Mouse (Mus musculus) gastrocnemius, postnatal 14 days (tissue): ENCODE results near the gene Foxn1. TPM values are rescaled to one million over a fixed set of nuclear protein-coding genes. Genes with fewer than 3 reads are reported as not detected.
A peak's percentile ranks its signal among the peaks of the same experiment; 100 is the strongest.

Experiments used
- DNase-seq: peaks from one replicate; pipeline ENCODE4 v3.0.0; 2021; ENCODE audit warnings: mixed read lengths
- intact Hi-C: fragments of 180-260 bp; cut with DNase I; formaldehyde crosslinking; loops from one replicate; pipeline ENCODE4 v1.15.1; 2025; ENCODE audit warnings: low total_unique reads
- total RNA-seq, 2 experiments: library from RNA; stranded (reverse); gene quantifications; 2 replicates each; pipeline ENCODE4 v1.2.3; 2021

The Foxn1 gene
- total RNA-seq, 2 experiments from 2014 or later, result not detected

GRCm38 (mm10) chr11:78402062-78402461 is 15.7 kb upstream of the Foxn1 start:
- intact Hi-C loops, result no loop called here
- no peak for DNase-seq

DNA sequence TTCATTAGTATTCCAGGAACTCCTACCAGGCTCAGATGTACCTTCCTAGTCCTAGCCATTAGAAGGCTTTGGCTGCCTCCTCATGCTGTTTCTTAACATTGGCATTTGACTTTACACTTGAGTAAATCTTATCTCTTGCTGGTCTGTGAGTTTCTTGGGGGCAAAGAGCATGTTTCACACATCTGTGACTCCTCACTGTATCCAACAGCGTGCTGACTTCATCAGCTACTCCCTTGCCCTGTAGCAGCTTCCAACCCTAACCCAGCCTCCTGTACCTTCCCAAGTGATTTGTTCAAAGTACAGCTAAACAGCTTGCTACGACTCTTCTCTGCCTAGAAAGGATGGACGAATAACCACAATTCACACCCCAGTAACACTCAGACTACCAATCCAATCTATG is 15.1 kb upstream of the Foxn1 start:
- intact Hi-C loops, result no loop called here

DNA sequence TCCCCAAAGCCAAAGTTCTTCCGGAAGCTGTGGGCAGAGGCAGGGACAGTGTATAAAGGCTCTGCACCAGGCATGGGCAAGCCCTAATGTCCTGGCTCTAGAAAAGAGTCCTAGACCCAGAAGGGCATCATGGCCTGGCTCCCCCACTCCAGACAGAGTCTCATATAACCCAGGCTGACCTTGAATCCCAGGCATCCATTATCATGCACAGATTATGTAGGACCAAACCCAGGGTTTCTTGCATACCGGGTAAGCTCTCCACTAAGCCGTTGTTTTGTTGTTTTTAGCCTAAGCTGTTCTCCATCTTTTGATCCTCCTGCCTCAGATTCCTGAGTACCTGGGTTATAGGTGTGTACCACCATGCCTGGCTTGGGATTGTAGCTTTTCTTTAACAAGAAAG is 14.6 kb upstream of the Foxn1 start:
- DNase-seq, result no peak
- intact Hi-C loops, result no loop called here

More for the DNA sequence above, 15.1 kb upstream of the Foxn1 start:
- DNase-seq, result no peak

- peak; percentile 61 for DNase-seq
- intact Hi-C loops, result no loop called here
Measured at GRCm38 (mm10) chr11:78399680-78400079, 13.3 kb upstream of the Foxn1 start.

- intact Hi-C loops, result no loop called here
- DNase-seq, result no peak
Measured at GRCm38 (mm10) chr11:78398212-78398611, 11.9 kb upstream of the Foxn1 start.

DNA sequence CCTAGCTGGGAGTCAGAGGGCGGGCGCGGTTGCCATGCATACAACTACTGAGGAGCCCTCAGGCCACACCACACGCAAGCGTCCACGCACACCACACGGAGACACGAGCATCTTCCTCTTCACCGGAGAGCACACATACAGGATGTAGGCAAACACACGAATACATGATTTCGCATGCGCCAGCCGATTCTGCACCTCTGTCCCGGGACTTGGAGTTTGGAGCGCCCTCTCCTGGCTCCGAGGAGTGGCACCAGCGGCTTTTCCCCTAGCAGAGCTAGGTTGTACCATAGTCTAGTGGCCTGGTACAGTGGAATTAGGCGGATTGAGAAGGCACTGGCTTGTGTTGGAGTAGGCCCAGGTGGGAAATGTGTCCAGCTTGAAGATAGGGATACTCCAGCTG is 11.0 kb upstream of the Foxn1 start:
- DNase-seq, result peak; percentile 76
- intact Hi-C loops, result no loop called here

DNA sequence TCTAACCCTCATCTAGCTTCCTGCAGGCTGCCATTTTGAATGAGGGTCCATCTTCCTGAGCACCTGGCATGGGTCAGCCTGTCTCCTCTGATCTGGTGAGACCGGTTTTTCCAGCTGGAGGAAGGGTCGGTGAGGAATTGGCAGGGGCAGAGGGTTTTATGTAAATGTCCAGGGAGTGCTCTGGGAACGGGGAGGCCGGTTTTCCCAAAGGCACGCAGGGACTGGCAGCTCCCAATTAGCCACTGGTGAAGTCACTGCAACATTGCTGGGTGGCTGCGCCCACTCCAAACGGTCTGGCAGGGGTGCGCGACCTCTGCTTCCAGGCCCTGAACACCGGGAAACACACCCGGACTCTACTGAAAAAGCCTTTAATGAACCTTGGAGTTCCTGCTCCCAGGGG is 10.6 kb upstream of the Foxn1 start:
- intact Hi-C loops, result no loop called here
- no peak for DNase-seq

- DNase-seq, result no peak
- intact Hi-C loops, result no loop called here
Measured at GRCm38 (mm10) chr11:78392728-78393127, 6.4 kb upstream of the Foxn1 start.

DNA sequence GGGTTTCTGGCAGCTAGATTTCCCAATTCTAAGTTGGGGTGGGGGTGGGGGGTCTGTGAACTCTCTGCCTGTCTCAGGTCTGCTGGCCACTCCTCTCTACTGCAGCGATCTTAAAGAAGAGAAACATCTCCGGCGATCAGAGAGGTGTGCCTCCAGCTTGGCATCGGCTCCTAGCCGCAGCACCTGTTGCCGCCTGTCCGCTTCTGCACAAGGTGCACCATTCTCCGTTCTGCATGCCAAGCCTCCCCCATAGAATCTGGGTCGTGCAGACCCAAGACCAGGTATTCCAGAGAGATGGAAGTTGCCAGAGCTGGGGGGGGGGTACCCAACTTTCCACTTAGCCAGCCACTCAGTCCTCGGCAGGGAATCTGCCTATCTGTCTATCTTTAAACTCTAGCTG is 582 bp downstream of the Foxn1 start:
- no peak for DNase-seq
- intact Hi-C loops, result no loop called here

DNA sequence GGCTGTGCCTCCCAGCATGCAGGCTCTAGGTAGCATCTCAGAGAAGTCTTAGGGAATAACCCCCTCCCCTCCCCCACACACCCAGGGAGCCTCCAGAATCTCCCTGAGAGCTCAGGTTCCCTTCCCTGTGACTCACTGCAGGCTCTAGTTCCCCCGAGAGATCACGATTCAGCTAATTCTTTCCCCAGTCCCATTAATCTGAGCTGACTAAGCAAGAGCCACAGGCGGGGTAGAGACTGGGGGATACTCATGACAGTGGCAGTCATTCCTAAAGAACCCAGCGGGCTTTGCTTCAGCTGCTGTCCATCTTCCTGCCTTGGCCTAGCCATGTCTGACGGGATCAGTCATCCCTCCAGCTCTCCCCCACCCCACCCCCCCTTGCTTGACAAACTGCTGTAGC is 3.7 kb downstream of the Foxn1 start:
- intact Hi-C loops, result no loop called here
- no peak for DNase-seq

DNA sequence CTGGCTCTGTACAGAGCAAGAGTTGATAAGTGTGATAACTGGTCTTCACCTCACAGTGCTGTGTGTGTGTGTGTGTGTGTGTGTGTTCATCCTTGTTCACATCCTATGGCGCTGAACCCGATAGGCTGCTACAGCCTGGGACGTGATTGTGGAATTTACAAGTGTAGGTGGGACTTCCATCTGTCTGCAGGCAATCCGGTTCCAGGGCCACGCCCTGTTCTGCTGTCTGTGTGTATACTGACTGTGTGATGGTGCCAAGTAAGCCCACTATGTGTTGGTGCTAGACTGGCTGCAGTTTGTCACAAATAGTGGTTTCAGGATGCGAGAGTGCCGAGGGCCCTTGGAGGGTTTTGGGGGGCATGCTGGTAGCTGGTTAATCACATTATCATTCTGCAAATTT is 4.1 kb downstream of the Foxn1 start:
- no peak for DNase-seq
- intact Hi-C loops, result no loop called here

- DNase-seq, result no peak
- intact Hi-C loops, result no loop called here
Measured at GRCm38 (mm10) chr11:78380996-78381395, 5.4 kb downstream of the Foxn1 start.

- no peak for DNase-seq
- intact Hi-C loops, result no loop called here
Measured at GRCm38 (mm10) chr11:78380351-78380750, 6.0 kb downstream of the Foxn1 start.

- intact Hi-C loops, result no loop called here
- no peak for DNase-seq
Measured at GRCm38 (mm10) chr11:78377549-78378159, 8.7 kb downstream of the Foxn1 start.

GRCm38 (mm10) chr11:78374147-78374546 is 12.2 kb downstream of the Foxn1 start:
- DNase-seq, result no peak
- intact Hi-C loops, result no loop called here

DNA sequence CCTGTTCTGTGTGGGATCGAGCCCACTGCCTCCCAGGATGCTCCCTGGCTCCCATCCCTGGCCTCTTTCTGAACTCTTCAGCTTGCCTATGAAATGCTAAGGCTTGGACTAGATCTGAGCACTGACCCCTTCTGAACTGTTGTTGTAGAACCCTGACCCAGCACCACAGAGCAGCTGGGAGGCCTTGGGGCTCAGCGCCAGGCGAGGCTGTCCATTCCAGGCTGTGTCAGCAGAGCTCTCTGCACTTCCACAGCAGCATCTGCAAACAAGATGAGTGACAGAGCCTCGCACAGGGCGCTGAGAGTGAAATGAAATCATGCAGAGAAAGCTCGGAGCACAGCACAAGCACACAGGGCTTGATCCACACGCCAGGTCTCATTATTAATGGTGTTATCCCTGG is 13.7 kb downstream of the Foxn1 start:
- peak; percentile 67 for DNase-seq
- intact Hi-C loops, result no loop called here

- no peak for DNase-seq
- intact Hi-C loops, result no loop called here
Measured at GRCm38 (mm10) chr11:78372166-78372565, 14.2 kb downstream of the Foxn1 start.

DNA sequence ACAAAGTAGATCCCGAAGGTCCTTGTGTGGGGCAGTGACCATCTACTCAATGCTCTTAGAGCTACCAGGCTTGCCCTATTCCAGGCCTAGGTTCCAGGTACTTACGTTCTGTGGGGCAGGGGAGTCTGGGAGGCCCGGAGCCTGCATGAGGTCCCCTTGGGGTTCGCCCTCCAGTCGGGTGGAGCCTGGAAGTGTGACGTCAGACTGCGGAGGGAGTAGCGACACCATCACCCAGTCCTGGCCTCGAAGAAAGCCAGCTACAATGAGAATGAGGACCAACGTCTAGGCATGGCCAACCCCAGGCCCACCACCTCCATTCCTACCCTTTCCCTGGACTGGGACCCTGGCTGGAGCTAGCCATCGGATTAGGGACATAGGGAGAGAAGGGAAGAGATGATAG is 14.6 kb downstream of the Foxn1 start:
- intact Hi-C loops, result no loop called here
- no peak for DNase-seq

GRCm38 (mm10) chr11:78370389-78370788 is 16.0 kb downstream of the Foxn1 start:
- DNase-seq, result no peak
- intact Hi-C loops, result no loop called here

- intact Hi-C loops, result no loop called here
- DNase-seq, result no peak
Measured at GRCm38 (mm10) chr11:78367456-78368225, 18.7 kb downstream of the Foxn1 start.

DNA sequence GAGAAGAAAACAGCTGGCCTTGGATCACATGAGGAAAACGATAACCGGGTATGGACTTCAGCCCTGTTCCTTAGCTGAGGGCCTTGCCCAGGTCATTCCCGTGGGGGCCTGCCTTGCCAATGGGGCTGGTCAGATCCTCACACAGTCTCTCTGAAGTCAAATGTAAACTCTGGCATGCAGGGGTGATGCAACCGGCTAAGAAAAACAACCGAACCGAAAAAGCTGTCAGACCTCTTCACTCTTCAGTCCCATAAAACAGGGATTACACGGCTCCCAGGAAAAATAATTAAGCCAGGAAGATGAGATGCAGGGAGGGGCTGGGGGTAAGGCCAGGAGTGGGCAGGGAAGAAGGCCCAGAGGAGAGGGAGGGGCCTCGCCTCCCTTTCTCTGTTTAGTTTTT is 22.3 kb downstream of the Foxn1 start:
- no peak for DNase-seq
- intact Hi-C loops, result no loop called here
